Mouse (Mus musculus) cerebral cortex, adult 2 months (tissue): ENCODE data around the gene Dbp.

Experiments used
- WGBS: fragments of 180-500 bp; shearing (Covaris S2); methylation state at CpG from one replicate; pipeline ENCODE4 v1.1.7; 2018; 5-methylcytosine and 5-hydroxymethylcytosine counted together

Dbp gene

GRCm38 (mm10) chr7:45704730-45705442 lies at the start of gene Dbp:
Dbp (plus strand) TSS chr7:45705088.
- WGBS, result 0% methylated on average over 36 of the region's 36 CpGs

- WGBS, result 83% methylated on average over 11 of the region's 11 CpGs
These were observed 44.0 kb upstream of the Dbp start for GRCm38 (mm10) chr7:45660746-45661478.

GRCm38 (mm10) chr7:45661702-45662101 lies 43.2 kb upstream of the Dbp start:
- 95% methylated on average over 6 of the region's 6 CpGs for WGBS

- 62% methylated on average over 13 of the region's 13 CpGs for WGBS
These were observed 39.4 kb upstream of the Dbp start for GRCm38 (mm10) chr7:45665303-45666138.

- 88% methylated on average over 7 of the region's 7 CpGs for WGBS
These were observed 38.7 kb upstream of the Dbp start, which contains the start of gene Fut2 for GRCm38 (mm10) chr7:45666161-45666560. Fut2 (minus strand) TSS chr7:45666394.

GRCm38 (mm10) chr7:45667761-45668160 lies 37.1 kb upstream of the Dbp start:
- WGBS, result 73% methylated on average over 14 of the region's 14 CpGs

GRCm38 (mm10) chr7:45668921-45669320 lies 36.0 kb upstream of the Dbp start:
- 95% methylated on average over 9 of the region's 9 CpGs for WGBS

- 89% methylated on average over 7 of the region's 7 CpGs for WGBS
These were observed 27.1 kb upstream of the Dbp start for GRCm38 (mm10) chr7:45677627-45678295.

- WGBS, result 94% methylated on average over 14 of the region's 14 CpGs
These were observed 26.4 kb upstream of the Dbp start for GRCm38 (mm10) chr7:45678513-45678912.

- WGBS, result 73% methylated on average over 14 of the region's 14 CpGs
These were observed 24.8 kb upstream of the Dbp start for GRCm38 (mm10) chr7:45679966-45680621.

- WGBS, result 77% methylated on average over 8 of the region's 8 CpGs
These were observed 23.7 kb upstream of the Dbp start for GRCm38 (mm10) chr7:45681046-45681736.

- WGBS, result 31% methylated on average over 14 of the region's 14 CpGs
These were observed 22.5 kb upstream of the Dbp start for GRCm38 (mm10) chr7:45682144-45683126.

- 84% methylated on average over 7 of the region's 7 CpGs for WGBS
These were observed 21.4 kb upstream of the Dbp start, which contains the start of gene Ntn5 for GRCm38 (mm10) chr7:45683396-45684050. Ntn5 (plus strand) TSS chr7:45684022.

- 63% methylated on average over 10 of the region's 10 CpGs for WGBS
These were observed 19.1 kb upstream of the Dbp start for GRCm38 (mm10) chr7:45685811-45686210.

- WGBS, result 67% methylated on average over 3 of the region's 3 CpGs
These were observed 18.0 kb upstream of the Dbp start for GRCm38 (mm10) chr7:45686841-45687240.

- 84% methylated on average over 6 of the region's 6 CpGs for WGBS
These were observed 15.8 kb upstream of the Dbp start for GRCm38 (mm10) chr7:45689099-45689498.

GRCm38 (mm10) chr7:45689800-45690199 lies 15.1 kb upstream of the Dbp start:
- WGBS, result 47% methylated on average over 11 of the region's 11 CpGs

GRCm38 (mm10) chr7:45692364-45692763 lies 12.5 kb upstream of the Dbp start:
- 95% methylated on average over 2 of the region's 2 CpGs for WGBS
